Mouse (Mus musculus) CH12F3 (cell line): ENCODE results near the gene Usp12.
"Not testable (repeated sequence)": the region's sequence is repeated elsewhere in the genome, so short reads cannot be mapped to it uniquely, and the experiment has no call there.

Source experiments
- in situ Hi-C: fragments of 300-500 bp; cut with MboI; formaldehyde crosslinking; loops from 2 replicates; pipeline ENCODE4 v1.14.3; 2020; ENCODE audit warnings: low sequenced_read_pairs

Usp12 gene

DNA sequence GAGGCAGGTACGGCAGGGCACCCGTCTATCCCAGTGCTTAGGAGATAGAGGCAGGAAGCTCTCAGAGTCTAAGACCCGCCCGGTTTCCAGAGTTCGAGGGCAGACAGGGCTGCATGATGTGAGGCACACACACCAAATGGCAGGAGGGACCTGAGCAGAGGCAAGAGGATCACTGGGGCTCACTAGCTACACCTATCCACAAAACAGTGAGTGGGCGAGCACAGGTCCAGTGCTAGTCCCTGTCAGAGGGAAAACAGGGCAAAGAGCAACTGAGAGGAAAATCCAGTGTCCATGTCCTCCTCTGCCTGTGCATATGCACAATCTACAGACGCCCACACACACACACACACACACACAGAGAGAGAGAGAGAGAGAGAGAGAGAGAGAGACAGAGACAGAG is 43.8 kb downstream of the Usp12 start:
- in situ Hi-C loops: no loop called here

DNA sequence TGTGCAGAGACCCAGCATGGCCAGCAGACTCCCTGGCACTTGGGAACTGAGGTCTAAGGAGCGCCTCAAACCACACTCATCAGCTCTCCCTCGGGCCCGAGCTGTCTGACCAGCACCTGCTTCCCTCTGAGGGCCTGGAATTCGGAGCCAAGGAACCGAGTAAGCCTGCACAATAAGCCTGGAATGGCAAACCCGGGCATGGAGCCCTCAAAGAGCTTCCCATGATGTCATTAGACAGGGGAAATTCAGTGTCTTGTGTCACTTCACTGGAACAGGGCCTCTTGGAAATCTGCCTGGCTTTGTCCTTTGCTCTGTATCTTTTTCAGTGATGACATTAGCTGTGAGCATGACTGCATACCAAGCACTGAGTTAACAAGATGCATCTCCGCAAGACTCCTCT is 44.5 kb downstream of the Usp12 start:
- in situ Hi-C loops: no loop called here

DNA sequence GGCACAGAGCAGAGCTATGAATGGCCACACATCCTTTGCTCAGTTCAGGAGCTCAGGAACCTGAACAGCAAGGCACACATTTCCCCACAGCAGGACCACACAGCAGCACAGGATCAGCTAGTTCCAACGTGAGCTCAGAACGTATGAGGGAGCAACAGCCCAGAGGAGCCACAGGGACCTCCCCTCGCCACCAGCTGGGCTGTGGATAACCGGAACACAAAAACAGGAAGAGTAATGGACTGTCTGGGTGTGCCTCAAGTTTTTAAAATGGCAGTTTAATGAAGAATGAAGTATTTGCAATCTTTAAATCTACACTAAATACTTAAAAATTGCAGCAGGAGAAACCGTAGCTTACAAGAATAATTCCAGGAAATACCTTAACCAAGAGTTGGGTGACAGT is 44.9 kb downstream of the Usp12 start:
- in situ Hi-C loops: no loop called here

DNA sequence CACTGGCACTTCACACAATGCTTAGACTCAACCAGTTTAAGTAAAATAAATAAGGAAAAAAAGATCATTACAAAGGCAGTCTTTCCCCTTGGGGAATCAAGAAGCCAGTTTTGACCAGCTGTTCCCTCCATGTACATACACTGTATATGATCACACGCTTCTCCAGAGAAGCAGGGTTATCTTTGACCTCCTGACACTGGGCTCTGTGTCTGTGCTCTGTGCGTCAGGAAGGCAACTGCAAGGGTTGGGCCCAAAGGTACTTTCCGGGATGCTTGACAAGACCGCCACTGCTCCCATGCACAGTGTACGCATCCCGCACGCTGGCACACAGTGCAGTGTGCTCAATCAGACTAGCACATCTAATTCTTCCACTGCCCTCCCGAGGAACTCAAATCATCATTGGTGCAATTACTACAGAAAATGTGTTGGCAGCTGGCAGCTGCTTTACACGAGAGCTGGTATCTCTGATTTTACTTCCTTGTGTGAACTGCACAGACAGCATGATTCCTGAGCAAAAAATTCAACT is 57.8 kb downstream of the Usp12 start:
- in situ Hi-C loops: no loop called here

DNA sequence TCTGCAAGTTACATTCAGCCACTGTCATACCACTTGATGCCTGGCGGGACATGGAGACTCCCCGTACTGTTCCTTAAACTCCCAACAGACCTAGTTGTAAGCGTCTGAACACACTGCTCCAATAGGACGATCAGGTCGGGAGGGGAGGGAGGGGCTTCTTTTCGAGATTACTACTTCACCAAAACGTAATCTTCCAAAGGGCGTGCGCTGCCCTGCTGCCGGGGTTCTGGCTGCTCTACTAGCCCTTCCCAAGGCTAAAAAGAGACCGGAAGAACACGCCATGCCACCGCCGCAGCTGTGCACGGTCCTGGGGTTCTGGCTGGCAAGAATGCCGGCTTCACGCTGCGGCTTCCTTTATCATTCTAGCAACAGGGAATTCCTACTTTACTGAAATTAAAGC is 58.5 kb downstream of the Usp12 start:
- in situ Hi-C loops: no loop called here

DNA sequence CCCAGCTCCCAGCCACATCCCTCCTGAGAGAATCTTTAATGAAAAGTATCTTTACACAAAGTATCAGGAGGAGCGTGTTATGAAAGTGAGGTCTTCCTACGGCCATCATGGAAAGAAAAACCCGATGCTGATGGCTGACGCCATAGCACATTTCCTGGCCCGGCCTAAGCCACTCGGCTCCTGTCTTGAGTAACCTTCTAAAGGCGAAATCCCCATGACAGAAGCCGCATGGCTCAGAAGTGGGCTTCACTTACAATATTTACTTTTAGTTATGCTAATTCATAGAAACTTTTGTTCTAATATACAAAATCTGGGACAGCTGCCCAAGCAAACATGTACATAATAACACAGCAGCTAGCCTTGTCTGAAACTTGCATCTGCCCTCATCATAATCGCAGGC is 59.8 kb downstream of the Usp12 start:
- in situ Hi-C loops: not testable (repeated sequence)

DNA sequence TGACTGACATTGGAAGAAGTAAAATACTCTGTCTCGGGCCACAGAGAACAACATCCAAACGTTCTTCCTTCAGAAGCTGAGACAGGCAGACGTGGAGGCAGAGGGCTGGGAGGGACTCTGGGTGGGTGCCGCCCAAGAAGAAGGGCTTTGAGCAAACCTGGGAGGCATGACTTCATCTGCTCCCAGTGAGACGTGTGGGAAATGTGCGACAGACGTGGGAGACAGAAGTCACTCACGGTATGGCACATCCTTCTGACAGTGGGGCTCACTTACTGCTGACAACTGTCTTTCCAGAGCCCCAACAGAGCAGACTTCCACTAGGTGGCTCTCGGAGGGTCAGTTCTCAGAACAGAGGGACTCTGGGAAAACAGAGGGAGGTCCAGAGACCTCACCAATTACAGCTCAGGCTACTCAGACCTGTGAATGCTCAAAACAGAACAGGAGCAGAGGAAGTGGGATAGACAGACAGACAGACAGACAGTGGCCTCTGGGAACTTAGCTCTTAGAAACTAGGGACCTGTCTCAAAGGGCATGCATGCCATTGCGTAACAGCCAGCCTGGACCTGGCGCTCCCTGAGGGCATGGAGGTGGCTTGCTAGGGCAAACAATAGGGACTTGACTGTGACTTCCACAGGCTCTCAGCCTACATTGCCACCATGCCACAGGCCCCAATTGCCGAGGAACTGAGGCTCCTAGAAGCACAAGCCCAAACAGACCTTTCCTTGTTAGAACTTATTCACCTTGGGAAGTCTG is 60.7 kb downstream of the Usp12 start:
- in situ Hi-C loops: no loop called here

DNA sequence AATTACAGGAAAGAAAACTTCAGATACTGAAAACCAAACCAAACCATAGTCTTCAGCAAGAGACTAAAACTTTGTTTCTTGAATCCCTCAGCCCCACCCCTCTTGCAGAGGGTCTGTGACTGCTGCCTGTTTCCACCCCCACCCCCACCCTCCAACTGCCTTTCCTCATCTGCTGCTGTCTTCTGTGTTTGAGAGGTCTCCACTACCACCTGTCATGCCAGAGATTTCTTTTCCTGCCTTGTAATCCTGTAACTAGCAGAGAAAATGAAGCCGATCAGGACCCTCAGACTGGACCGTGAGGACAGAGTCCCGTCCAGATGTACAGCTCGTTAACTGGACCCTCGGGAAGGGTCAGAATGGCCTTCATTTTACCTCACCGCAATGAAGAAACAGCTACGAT is 61.4 kb downstream of the Usp12 start:
- in situ Hi-C loops: no loop called here

DNA sequence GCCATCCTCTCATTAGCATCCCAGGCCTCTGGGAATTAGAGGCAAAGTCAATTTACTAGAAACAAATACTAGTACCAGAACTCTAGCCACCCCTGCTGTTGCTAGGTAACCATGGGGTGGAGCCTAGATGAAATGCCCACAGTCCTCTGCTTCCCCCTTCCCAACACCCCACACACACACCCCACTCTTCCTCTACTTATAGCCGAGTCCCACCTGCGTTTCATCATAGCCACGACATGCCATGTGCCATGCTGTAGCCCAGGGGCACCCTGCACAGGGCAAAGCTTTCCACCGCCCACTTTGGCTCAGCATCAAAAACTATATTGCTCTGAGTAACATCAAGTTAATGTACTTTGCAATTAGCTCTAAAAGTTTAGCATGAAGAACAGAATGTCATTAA is 67.8 kb downstream of the Usp12 start:
- in situ Hi-C loops: no loop called here

DNA sequence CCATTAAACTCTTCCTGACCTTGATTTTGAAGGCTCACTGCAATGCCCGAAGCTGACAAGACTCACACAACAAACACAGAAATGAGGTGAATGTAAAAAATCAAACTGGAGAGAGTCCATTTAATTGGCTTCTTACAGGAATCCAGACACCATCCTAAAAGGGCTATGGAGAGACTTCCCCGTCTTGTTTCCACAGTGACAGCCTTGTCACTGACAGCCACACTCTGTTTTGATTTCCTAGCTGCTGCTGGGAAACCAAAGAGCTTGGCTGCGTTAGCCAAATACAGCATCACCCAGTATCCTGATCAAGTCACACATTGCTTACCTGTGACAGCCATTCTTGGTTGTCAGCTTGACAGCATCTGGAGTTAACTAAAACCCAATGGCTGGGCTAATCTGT is 69.8 kb downstream of the Usp12 start:
- in situ Hi-C loops: no loop called here

DNA sequence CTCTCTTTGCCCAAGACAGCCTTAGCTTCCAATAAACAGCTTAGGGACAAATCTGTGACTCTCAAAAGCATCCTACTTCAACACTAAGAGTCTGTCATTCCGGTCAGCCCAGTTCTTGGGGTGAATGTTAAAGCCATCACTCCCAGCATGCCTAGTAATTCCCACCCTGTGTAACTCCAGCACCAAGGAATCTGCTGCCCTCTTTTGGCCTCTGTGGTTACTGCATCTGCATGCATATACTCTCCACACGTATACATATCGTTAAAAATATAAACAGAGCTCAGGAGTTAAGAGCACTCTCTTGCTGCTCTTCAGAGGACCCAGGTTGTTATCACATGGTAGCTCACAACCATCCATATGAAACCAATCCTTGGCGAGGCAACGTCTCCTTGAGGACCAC is 71.4 kb downstream of the Usp12 start:
- in situ Hi-C loops: no loop called here

DNA sequence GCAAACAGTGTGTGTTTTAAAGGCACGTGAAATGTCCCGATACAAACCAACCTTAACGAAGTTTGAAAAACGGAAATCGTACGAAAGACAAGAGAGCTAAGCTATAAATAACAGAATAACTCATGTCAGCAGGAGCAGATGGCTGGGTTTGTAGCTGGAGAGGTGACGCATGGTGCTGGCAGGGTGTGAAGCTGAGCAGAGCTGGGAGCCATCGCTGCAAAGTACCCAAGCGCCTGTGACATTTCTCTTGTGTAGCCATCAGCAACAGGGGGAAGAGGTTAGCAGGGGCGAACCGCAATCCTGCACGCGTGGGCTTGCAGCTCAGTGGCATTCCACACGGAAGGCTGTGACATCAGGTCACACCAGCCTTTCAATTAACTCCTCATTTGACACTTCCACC is 72.6 kb downstream of the Usp12 start:
- in situ Hi-C loops: no loop called here

DNA sequence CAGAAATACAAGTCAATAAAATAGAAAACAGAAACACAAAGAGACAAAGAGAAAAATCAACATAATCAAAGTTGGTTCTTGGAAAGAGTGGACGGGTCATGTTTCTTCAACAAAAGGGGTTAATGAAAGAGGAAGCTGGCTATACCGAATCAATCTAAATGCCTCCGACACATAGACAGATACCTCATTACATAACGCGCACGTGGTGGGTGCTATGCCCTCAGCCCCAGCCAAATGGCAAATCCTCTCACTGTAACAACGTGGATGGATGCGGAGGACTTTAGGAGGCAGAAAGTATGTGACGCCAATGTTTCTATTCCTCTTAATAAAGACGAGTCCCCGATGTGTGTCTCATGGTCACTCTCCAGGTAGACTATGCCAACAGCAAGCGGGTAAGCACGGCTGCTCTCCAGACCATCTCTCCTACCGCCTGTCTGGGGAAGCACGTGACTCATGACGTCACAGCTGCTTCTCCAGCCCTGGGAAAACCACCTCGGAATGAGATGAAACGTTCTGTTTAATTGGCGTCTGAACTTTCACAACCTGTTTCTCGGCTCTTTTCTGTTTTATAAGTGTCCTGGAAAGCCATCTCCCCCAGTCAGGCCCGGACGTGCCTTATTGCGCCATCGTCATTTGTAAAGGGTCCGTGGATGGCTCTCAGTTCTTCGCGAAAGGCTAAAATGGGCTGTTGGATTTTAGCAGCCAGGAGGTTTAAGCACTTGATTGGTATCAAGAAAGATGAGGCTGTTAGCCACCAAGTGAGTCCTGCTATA is 75.0 kb downstream of the Usp12 start:
- in situ Hi-C loops: no loop called here

DNA sequence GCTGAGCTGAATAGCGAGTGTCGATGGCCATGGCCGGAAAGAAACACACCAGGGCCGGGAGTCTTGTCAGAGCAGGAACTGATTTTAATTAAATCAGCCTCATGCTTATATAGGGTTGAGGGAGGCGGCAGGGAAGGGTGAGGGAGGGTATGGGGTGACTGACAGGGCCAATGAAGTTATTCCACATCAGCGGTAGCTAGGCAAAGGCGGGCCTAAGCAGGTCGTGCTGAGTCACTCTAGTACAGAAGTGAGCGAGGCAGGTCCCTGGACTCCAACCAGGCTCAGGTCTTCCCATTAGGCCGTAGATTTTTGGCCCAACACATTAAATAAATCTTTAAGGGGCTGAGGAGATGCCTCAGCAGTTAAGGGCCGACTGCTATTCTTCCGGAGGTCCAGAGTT is 81.0 kb downstream of the Usp12 start:
- in situ Hi-C loops: no loop called here

DNA sequence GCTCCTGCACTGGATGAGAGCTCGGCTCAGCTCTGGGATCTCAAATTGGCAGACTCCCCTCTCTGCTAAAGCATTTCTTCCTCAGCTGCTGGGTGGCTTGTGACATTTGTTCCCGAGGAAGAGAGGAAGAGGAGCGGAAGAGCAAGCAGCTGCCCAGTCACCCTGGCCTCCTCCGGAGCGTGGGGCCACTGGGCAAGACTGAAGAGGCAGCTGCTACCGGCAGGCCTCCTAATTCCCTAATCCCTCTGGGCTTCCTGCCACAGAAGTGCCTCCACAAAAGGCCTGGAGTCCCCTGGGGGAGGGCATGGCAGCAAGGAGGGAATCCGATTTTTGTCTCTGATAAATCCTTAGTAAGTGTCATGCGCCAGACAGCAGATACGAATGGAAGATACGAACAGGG is 81.7 kb downstream of the Usp12 start:
- in situ Hi-C loops: no loop called here

DNA sequence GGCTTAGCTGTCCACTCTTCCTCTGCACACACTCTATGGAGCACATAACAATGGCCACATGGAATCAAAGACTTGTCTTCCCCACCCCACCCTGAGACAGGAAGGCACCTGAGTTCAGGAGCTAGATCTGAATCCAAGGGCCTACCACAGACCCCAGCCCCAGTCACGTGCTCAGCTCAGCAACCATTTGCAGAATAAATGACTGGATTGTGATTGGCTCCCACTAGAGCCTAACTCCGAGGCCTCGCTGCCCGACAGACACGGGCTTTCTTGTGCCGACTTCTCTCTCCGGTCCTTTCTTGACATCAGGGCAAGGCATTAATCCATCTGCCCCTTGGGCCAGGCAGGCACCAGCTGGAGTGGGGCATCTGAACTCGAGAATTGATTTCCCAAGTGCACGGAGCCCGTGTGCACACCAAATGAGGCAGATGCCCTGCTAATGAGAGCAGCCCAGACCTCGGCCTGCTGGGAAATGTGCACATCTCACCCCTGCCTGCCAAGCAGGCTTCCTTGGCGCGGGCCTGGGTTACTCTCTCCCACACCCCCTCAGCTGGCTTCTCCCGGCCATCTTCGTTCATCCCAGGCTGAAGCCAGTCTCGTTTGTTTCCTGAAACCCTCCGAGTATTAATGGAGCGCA is 82.4 kb downstream of the Usp12 start:
- in situ Hi-C loops: no loop called here

DNA sequence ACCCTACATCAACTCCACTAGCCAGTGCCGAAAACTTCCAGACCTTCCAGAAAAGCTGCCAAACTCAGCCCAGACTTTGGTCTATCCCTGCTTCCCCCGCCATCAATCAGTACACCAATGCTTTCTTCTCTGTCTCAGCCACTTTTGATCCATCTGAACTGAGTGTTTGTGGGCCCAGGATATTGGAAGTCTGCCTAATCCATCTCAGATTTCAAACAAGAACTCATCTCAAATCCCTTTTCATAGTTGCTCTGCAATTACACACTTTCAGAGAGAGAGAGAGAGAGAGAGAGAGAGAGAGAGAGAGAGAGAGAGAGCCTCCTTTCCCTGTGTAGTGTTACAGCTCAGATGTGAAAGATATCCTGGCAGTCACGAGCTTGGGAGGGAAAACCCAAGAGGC is 85.4 kb downstream of the Usp12 start:
- in situ Hi-C loops: loop anchor here (10.0 kb wide), 2 partner anchors 195 to 605 kb away; no protein-coding TSS in a partner anchor

DNA sequence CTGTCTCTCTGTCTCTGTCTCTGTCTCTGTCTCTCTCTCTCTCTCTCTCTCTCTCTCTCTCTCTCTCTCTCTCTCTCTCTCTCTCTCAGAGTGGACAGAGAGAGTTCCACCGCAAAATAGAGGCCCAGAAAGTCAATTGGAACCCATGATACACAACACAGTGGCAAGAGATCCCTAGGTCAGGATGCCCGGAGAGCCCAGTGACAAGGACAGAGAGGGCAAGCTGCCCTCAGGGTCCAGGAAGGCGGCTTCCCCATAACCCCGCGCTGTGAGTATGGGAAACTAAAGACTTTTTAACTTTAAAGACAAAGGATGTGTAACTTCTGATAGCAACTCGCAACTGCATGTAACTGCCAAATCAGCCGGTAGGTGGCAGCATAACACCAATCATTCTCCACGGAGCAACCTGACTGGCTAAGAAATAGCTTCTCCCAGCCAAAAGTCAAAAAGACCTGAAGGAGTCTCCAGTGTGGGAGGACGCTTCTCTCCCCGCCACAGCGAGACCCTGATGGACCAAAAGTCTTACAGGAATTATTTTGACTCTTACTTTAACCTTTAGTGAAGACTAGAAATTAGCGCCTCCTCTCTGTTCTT is 88.9 kb downstream of the Usp12 start:
- in situ Hi-C loops: loop anchor here (10.0 kb wide), 2 partner anchors 199 to 609 kb away; no protein-coding TSS in a partner anchor

DNA sequence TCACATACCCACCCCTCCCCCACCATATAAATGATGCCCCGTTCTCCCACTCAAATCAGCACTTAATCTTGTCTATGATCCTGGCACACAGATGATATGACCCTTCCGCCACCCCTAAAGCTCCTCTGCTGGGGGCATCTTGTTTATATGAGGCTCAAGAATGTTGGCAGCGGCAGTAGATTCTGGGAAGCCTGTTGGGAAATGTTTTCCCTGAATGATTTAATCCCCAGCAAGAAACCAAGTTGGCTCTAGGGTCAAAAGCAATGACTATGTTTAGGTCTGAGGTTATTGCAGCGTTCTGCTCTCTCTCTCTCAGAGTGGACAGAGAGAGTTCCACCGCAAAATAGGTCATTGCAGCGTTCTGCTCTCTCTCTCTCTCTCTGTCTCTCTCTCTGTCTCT is 89.4 kb downstream of the Usp12 start:
- in situ Hi-C loops: loop anchor here (10.0 kb wide), 2 partner anchors 199 to 609 kb away; no protein-coding TSS in a partner anchor

DNA sequence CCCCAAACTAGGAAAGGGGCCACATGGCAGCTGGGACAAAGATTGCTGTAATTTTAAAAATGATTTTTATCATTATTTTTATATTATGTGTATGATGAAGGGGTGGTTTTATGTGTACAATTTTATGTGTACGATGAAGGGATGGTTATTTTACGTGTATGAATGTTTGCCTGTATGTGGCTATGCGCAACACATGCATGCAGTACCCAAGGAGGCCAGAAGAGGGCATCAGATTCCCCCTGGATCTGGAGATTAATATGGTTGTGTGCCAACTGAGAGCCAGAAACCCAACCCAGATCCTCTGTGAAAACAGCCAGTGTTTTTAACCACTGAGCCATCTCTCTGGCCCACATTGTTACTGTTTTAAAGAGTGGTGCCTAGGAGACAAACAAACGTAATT is 90.6 kb downstream of the Usp12 start:
- in situ Hi-C loops: loop anchor here (10.0 kb wide), 2 partner anchors 201 to 611 kb away; no protein-coding TSS in a partner anchor

DNA sequence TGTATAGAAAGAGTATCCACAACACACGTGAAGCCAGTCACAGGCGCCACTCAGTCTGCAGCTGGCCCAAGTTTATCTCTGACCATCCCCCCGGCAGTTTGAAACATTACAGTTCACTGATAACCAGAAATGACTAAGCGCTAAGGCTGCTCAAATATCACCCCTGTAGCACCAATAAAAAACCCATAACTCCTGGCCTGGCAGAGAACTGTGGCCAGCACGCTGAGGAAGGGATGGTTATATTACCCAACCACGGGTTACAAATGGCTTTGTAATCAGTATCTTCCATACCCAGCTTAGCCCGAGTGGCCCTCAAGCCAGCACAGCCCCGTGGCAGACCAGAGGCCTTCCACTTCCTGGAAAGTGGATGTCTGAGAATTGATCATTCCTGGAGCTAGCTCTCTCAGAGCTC is 91.1 kb downstream of the Usp12 start:
- in situ Hi-C loops: loop anchor here (10.0 kb wide), 2 partner anchors 201 to 611 kb away; no protein-coding TSS in a partner anchor
